Mouse (Mus musculus) limb, embryonic 10.5 days (tissue): ENCODE results near the gene Wbp11. TPM values are rescaled to one million over a fixed set of nuclear protein-coding genes. Genes with fewer than 3 reads are reported as not detected.
A peak's percentile ranks its signal among the peaks of the same experiment; 100 is the strongest.

Source experiments
- DNase-seq: peaks from one replicate; pipeline ENCODE4 v3.0.0-alpha.2; 2017; ENCODE audit warnings: low spot score
- H3K27ac ChIP-seq: fragments of 300-500 bp; sonication (generic); 2 replicates; pipeline ENCODE4 v1.5.1; 2016; ENCODE audit warnings: mild to moderate bottlenecking
- H3K27me3 ChIP-seq: fragments of 300-500 bp; sonication (generic); 2 replicates; pipeline ENCODE4 v1.6.1; 2016; ENCODE audit warnings: low read depth, mild to moderate bottlenecking; ENCODE audit not compliant: poor library complexity, severe bottlenecking
- H3K36me3 ChIP-seq: fragments of 300-500 bp; sonication (generic); 2 replicates; pipeline ENCODE4 v1.6.1; 2016; ENCODE audit warnings: mild to moderate bottlenecking, moderate library complexity
- H3K4me1 ChIP-seq: fragments of 300-500 bp; sonication (generic); 2 replicates; pipeline ENCODE4 v1.6.1; 2016
- H3K4me3 ChIP-seq: fragments of 300-500 bp; sonication (generic); 2 replicates; pipeline ENCODE4 v1.5.1; 2016; ENCODE audit warnings: mild to moderate bottlenecking, moderate library complexity
- H3K9me3 ChIP-seq: fragments of 300-500 bp; sonication (generic); replicated peaks from 2 replicates; pipeline ENCODE4 v1.6.1; 2016; ENCODE audit warnings: mild to moderate bottlenecking
- WGBS: fragments of 180-500 bp; shearing (Covaris S2); methylation state at CpG from one replicate; pipeline ENCODE4 v1.1.7; 2016; 5-methylcytosine and 5-hydroxymethylcytosine counted together
- polyA plus RNA-seq: library from polyadenylated mRNA; unstranded; fragments of >200 nt; fragmentation: Nextera tagmentation; extraction: Ambion mirVana; gene quantifications from 2 replicates; pipeline ENCODE4 v1.2.1, GENCODE M21; 2016

Gene Wbp11
- polyA plus RNA-seq, 1 experiment from 2014 or later: 168 TPM

DNA sequence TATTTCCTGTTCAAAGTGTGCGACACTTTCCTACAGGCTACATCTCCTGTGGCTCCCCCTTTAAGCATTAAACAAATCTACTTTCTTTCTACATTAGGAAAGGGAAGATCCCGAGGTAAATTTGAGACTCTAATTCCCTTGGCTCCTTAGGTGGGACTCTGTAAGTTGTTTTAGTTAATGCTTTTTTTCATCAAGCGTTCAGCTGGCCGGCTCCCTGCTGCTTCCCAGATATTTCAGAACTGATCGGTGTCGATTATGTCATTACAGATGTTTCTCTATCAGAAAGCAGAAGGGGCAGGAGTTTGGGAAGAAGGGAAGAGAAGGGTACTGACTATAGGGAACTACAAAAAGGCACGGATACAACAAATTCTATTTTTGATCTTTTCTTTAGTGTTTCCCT is 917 bp downstream of the Wbp11 start:
- no peak for DNase-seq
- 24% methylated on average over 7 of the region's 7 CpGs for WGBS
- no peaks in the 10 kb centered on the region for H3K9me3 ChIP-seq
- peak overlapping the region; percentile 99 for H3K27ac ChIP-seq
- H3K4me3 ChIP-seq: peak overlapping the region; percentile 100
- H3K36me3 ChIP-seq: peaks cover 35% of the 10 kb centered on the region
- peaks cover 11% of the 10 kb centered on the region for H3K4me1 ChIP-seq
- H3K27me3 ChIP-seq: no peaks in the 10 kb centered on the region

DNA sequence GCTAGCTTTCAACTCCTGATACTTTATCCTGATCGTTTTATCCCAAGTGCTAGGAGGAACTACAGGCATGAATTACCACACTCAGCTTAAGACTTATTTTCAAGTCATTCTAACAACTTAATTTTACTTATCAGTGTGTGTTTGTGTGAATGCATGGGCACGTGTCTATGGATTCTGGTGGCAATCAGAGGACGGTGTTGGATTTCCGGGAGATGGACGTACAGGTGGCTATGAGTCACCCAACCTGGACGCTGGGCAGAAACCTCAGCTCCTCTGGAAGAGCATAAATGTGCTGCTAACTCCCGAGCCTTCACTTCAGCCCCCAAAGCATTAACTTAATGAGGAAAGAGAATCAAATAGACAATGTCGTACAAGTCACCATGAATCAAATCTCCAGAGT is 3.0 kb downstream of the Wbp11 start:
- no peak for DNase-seq
- H3K27me3 ChIP-seq: no peaks in the 10 kb centered on the region
- 94% methylated on average over 8 of the region's 8 CpGs for WGBS
- H3K4me1 ChIP-seq: peaks cover 11% of the 10 kb centered on the region; the same call in 1 of the 2 replicates
- peaks cover 56% of the 10 kb centered on the region for H3K36me3 ChIP-seq
- no peak overlapping the region for H3K4me3 ChIP-seq
- H3K27ac ChIP-seq: no peak overlapping the region
- no peaks in the 10 kb centered on the region for H3K9me3 ChIP-seq

DNA sequence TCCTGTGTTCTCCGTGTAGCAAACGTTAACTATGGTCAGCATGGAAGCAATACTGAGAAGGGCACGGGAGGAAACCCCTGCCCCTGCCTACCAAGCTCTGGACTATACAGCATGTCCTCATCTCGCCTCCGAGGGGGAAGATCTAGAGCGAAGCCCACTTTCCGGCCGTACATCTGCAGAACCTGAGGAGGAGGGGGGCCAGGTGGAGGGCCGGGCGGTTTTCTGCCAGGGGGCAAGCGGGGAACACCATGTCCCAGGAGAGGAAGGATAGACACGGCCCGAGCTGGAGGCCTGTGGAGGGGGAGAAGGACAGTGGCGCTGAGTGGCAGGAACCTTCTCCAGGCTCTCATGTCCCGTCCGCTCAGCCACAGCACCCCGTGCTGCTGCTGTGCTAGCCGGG is 6.9 kb downstream of the Wbp11 start:
- WGBS: 95% methylated on average over 18 of the region's 18 CpGs
- peaks cover 94% of the 10 kb centered on the region for H3K36me3 ChIP-seq
- no peak overlapping the region for H3K4me3 ChIP-seq
- no peaks in the 10 kb centered on the region for H3K9me3 ChIP-seq
- no peaks in the 10 kb centered on the region for H3K4me1 ChIP-seq
- no peak overlapping the region for H3K27ac ChIP-seq
- H3K27me3 ChIP-seq: no peaks in the 10 kb centered on the region
- DNase-seq: no peak

DNA sequence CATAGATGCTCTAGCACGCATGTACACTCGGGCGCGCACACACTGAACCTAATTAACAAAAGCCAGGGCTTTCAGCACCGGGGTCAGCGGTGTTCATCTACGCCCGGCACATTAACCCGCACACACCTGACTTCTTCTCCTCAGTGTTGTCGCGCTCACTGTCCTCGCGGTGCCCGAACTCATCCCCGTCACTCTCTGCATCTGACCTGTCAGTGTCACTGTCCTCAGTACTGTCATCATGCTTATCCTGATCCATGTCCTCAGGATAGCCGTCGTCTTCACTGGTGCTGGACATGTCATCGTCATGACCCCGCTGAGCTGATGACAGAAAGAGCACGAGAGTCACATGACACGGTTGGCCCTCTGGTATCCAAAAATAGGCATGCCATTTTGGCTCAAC is 7.7 kb downstream of the Wbp11 start:
- no peak for DNase-seq
- Histone ChIP-seq H3K27ac (no peak overlapping the region), H3K4me1 (no peaks in the 10 kb centered on the region), H3K4me3 (no peak overlapping the region), H3K9me3 (no peaks in the 10 kb centered on the region), H3K27me3 (no peaks in the 10 kb centered on the region), H3K36me3 (peaks cover 95% of the 10 kb centered on the region)
- 97% methylated on average over 21 of the region's 21 CpGs for WGBS

DNA sequence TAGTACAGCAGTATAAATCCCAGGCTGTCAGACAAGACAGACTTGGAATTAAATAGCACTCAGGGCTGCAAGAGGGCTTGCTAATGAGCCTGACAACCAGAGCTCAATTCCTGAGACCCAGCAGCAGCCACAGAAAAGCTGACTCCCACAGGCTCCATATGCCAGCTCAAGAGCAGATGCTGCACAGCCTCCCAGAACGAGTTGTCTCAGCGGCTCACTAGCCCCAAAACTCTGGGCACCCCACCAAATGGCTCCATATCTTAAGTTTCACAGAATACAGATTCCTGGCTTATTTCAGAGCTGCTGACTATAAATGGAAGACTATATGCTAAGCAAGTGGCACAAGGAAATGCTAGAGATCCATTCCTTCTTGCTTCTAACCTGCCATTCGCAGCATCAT is 10.5 kb downstream of the Wbp11 start:
- DNase-seq: no peak

DNA sequence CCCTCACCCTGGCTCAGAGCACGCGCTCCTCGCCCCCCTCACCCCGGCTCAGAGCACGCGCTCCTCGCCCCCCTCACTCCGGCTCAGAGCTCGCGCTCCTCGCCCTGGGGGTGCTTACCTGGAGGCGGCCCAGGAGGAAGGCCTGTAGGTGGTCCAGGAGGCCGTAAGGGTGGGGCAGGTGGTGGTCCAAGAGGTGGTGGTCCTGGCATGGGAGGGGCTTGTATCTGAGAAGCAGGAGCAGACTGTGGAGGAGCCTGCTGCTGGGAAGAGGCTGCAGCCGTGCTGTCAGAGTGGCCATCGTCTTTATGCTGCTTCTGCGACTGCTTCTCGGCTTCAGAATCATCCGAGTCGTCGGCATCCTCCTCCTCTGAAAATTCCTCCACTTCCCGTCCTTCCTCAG is 11.2 kb downstream of the Wbp11 start:
- Histone ChIP-seq H3K36me3 (peaks cover 97% of the 10 kb centered on the region), H3K27me3 (no peaks in the 10 kb centered on the region), H3K27ac (no peak overlapping the region), H3K4me3 (no peak overlapping the region), H3K4me1 (no peaks in the 10 kb centered on the region), H3K9me3 (no peaks in the 10 kb centered on the region)
- no peak for DNase-seq
- 94% methylated on average over 21 of the region's 21 CpGs for WGBS

More for the DNA sequence above, 10.5 kb downstream of the Wbp11 start:
- WGBS: 97% methylated on average over 3 of the region's 3 CpGs
- Histone ChIP-seq H3K27me3 (no peaks in the 10 kb centered on the region), H3K36me3 (peaks cover 97% of the 10 kb centered on the region), H3K9me3 (no peaks in the 10 kb centered on the region), H3K27ac (no peak overlapping the region), H3K4me3 (no peak overlapping the region), H3K4me1 (no peaks in the 10 kb centered on the region)

DNA sequence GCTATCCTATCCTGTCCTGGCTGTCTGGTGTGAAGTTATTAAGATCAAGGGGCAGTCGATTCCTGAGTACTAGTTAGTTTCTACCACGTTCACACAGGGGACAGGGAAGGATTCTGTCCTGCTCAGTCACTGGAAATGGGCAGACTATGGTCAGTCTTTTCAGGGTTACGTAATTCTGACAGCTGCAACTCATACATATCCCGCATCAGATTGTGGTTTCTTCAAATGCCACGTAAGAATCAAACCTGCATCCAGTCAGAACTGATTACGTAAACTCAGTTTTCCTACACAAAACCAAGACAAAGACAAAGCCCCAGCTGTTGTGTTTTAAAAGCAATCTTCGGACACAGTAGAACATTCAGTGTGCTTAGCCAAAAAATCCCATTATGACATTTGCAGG is 12.7 kb downstream of the Wbp11 start:
- Histone ChIP-seq H3K4me3 (no peak overlapping the region), H3K27me3 (no peaks in the 10 kb centered on the region), H3K4me1 (no peaks in the 10 kb centered on the region), H3K27ac (no peak overlapping the region), H3K36me3 (peaks cover 91% of the 10 kb centered on the region), H3K9me3 (no peaks in the 10 kb centered on the region)
- 95% methylated on average over 7 of the region's 7 CpGs for WGBS
- DNase-seq: peak; percentile 27

DNA sequence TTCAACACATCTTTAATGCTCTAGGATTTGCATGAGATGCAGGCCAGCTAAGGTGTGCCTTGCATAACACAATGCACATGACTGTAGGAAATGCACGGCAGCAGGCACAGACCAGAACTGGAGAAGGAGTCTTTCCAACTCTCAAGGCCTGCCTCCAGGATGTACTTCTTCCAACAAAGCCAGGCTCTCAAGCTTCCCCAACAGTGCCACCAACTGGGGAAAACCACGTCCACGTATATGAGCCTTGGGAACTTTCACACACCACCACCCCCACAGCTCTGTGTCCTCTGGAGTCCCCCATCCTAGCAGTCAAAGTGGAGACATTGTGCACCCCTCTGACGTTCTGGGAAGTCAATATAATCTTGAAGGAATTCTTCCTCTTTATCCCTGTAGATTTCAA is 14.9 kb downstream of the Wbp11 start:
- 67% methylated on average over 4 of the region's 4 CpGs for WGBS
- no peaks in the 10 kb centered on the region for H3K27me3 ChIP-seq
- no peak overlapping the region for H3K4me3 ChIP-seq
- H3K4me1 ChIP-seq: peaks cover 17% of the 10 kb centered on the region
- no peak overlapping the region for H3K27ac ChIP-seq
- peaks cover 75% of the 10 kb centered on the region for H3K36me3 ChIP-seq
- H3K9me3 ChIP-seq: no peaks in the 10 kb centered on the region
- peak; percentile 25 for DNase-seq

DNA sequence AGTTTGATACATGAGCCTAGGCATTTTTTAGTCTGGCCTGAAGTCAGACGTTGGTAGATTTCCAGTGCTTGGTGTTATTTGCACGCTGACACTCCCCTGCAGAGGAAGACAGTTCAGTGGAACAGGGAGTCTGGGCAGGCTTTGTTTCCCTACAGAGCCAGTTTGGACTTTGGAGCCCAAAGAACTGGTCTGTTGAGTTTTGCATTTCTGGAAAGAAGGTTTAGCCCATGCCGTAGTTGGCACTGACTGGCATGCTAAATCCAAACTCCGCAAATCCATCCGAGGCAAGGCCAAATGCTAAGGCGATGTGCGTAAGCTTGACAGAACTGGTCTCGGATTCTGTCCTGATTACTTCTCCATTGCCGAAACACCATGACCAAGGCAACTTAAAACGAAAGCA is 16.8 kb downstream of the Wbp11 start:
- H3K27ac ChIP-seq: no peak overlapping the region
- H3K9me3 ChIP-seq: no peaks in the 10 kb centered on the region
- peaks cover 30% of the 10 kb centered on the region for H3K4me1 ChIP-seq
- H3K4me3 ChIP-seq: no peak overlapping the region
- H3K36me3 ChIP-seq: peaks cover 55% of the 10 kb centered on the region
- DNase-seq: peak; percentile 23
- no peaks in the 10 kb centered on the region for H3K27me3 ChIP-seq
- WGBS: 91% methylated on average over 10 of the region's 10 CpGs

DNA sequence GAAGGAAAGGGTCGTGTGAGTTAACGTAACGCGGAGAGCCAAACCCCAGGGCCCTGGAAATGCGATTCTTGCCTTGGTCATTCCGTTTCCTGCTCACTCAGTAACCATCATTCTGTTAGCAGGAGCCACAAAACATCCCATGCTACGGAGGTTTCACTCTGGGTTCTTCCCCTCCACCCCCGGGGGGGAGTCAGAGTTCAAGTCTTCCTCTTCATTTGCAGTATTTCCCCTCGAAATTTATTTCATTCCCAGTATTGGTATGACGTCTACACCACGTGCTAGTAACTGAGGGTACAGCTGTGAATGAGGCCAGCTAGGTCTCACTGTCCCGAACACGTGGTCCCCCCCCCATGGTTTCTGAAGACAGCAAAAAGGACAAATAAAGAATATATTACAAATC is 18.4 kb downstream of the Wbp11 start:
- DNase-seq: peak; percentile 28
- Histone ChIP-seq H3K27ac (no peak overlapping the region), H3K4me1 (peaks cover 33% of the 10 kb centered on the region), H3K36me3 (peaks cover 42% of the 10 kb centered on the region), H3K9me3 (no peaks in the 10 kb centered on the region), H3K4me3 (peak overlapping the region; percentile 74), H3K27me3 (no peaks in the 10 kb centered on the region)
- 79% methylated on average over 13 of the region's 13 CpGs for WGBS

DNA sequence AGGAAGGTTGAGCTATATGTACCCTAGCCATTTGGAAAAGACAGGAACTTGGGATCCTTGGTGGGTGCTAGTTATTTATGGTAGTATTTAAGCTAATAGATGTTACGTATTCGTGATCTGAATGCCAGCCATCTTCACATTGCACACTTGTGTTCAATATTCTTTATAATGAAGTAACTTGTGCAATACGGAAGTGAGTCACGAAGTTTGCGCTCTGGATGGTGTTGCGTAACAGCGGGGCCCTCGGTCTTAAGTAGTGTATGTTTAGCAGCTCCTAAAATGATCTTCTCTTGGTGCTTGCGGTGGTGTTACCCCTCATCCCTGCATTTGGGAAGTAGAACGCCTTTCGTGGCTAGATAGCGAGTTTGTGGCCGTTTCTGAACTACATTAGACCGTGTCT is 19.0 kb downstream of the Wbp11 start:
- peak; percentile 30 for DNase-seq
- 35% methylated on average over 14 of the region's 14 CpGs for WGBS
- Histone ChIP-seq H3K4me3 (peak overlapping the region; percentile 74), H3K27ac (no peak overlapping the region), H3K4me1 (peaks cover 35% of the 10 kb centered on the region), H3K36me3 (peaks cover 36% of the 10 kb centered on the region), H3K9me3 (no peaks in the 10 kb centered on the region), H3K27me3 (no peaks in the 10 kb centered on the region)

DNA sequence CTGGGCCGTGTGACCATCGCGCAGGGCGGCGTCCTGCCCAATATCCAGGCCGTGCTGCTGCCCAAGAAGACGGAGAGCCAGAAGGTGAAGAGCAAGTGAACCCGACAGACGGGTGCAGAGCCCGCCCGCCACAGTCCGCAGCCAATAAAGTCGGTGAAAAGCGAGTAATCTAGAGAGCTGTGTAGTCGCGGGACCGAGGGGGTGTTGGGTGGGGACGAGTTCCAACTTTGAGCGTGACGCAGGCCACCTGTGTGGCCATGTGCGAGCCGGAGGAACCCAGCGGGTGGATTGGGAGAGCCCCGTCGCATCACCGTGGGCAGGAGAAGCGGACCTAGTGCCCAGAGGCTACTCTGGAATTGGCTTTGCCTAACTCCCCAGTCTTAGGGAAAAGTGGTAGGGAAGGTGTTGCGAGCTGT is 19.4 kb downstream of the Wbp11 start:
- peak overlapping the region; percentile 74 for H3K4me3 ChIP-seq
- no peaks in the 10 kb centered on the region for H3K9me3 ChIP-seq
- under 1% methylated on average over 28 of the region's 28 CpGs for WGBS
- DNase-seq: peak; percentile 56
- peaks cover 35% of the 10 kb centered on the region for H3K4me1 ChIP-seq
- peaks cover 31% of the 10 kb centered on the region for H3K36me3 ChIP-seq
- peak overlapping the region; percentile 85 for H3K27ac ChIP-seq
- no peaks in the 10 kb centered on the region for H3K27me3 ChIP-seq

DNA sequence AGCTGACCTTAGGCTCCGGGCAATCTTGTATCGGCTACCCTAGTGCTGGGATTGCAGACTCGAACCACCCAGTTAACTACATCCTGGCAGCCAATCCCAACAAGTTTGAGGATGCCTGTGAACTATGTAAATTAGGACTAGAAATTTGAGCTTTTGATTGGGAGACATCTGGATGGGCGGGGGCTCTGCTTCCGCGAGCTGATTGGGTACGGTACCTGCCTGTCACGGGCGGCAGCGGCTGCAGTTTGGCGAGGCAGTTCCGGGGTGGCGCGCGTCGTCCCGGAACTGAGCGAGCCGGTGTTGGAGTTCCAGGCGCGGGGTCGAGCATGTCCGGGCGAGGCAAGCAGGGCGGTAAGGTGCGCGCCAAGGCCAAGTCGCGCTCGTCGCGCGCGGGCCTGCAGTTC is 20.0 kb downstream of the Wbp11 start, which contains the start of gene H2afj:
Gene H2afj (plus strand): TSS at position 231 of the 404 bp plus-strand sequence.
- peak; percentile 98 for DNase-seq
- no peaks in the 10 kb centered on the region for H3K27me3 ChIP-seq
- H3K36me3 ChIP-seq: peaks cover 25% of the 10 kb centered on the region
- WGBS: under 1% methylated on average over 34 of the region's 34 CpGs
- no peaks in the 10 kb centered on the region for H3K9me3 ChIP-seq
- peak within 1 kb of the TSS; percentile 85 for H3K27ac ChIP-seq
- H3K4me3 ChIP-seq: peak within 1 kb of the TSS; percentile 74
- H3K4me1 ChIP-seq: peaks cover 41% of the 10 kb centered on the region

DNA sequence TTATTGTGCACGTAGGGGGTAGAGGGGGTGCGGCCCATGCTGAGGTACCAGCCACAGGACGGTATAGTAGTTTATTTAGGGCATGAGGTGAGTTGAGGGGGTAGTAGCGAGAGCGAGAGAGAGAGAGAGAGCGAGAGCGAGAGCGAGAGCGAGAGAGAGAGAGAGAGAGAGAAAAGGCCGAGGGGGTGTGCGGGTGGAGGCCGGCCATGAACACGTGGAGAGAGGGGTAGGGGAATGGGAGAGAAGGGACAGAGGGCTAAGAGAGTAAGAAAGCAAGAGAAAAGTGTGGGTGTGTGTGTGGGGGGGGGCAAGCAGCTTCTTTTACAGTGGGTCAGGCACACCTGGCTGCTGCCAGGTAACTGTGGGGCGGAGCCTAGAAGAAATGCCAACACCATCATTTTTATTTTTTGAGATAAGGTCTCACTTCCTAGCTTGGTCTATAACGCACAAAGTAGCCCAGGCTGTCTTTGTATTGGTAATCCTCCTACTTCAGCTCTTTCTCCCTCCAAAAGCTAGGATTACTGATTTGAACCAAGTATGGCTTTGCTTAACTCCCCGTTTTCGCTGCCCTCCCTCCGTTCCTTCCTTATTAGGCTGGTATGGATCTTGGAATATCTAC is 20.5 kb downstream of the Wbp11 start:
- H3K27ac ChIP-seq: peak overlapping the region; percentile 85
- 36% methylated on average over 18 of the region's 18 CpGs for WGBS
- H3K9me3 ChIP-seq: no peaks in the 10 kb centered on the region

More for the DNA sequence above, 20.5 kb downstream of the Wbp11 start:
- peak overlapping the region; percentile 74 for H3K4me3 ChIP-seq
- no peaks in the 10 kb centered on the region for H3K27me3 ChIP-seq
- peaks cover 44% of the 10 kb centered on the region for H3K4me1 ChIP-seq
- DNase-seq: peak; percentile 42
- H3K36me3 ChIP-seq: peaks cover 20% of the 10 kb centered on the region
